Mouse (Mus musculus): ENCODE data around the gene Rasal2. TPM values are rescaled to one million over a fixed set of nuclear protein-coding genes. Genes with fewer than 3 reads are reported as not detected.

Gene Rasal2
- total RNA-seq, 1 experiment from 2014 or later, result 17.2 TPM

GRCm38 (mm10) chr1:157334834-157335233 is 77.6 kb downstream of the Rasal2 start:
- DNase-seq, result no peak

- no peak for DNase-seq
Observed at GRCm38 (mm10) chr1:157328068-157328467, 84.3 kb downstream of the Rasal2 start.

- no peak for DNase-seq
Observed at GRCm38 (mm10) chr1:157323091-157323490, 89.3 kb downstream of the Rasal2 start.

GRCm38 (mm10) chr1:157318896-157319295 is 93.5 kb downstream of the Rasal2 start:
- DNase-seq, result no peak

GRCm38 (mm10) chr1:157301266-157301665 is 111.1 kb downstream of the Rasal2 start:
- no peak for DNase-seq

GRCm38 (mm10) chr1:157299559-157299958 is 112.8 kb downstream of the Rasal2 start:
- DNase-seq, result no peak

- DNase-seq, result no peak
Observed at GRCm38 (mm10) chr1:157298990-157299389, 113.4 kb downstream of the Rasal2 start.

- no peak for DNase-seq
Observed at GRCm38 (mm10) chr1:157297137-157297536, 115.3 kb downstream of the Rasal2 start.

GRCm38 (mm10) chr1:157295868-157296267 is 116.5 kb downstream of the Rasal2 start:
- DNase-seq, result no peak

GRCm38 (mm10) chr1:157290173-157290572 is 122.2 kb downstream of the Rasal2 start:
- DNase-seq, result no peak

- no peak for DNase-seq
Observed at GRCm38 (mm10) chr1:157289251-157289650, 123.1 kb downstream of the Rasal2 start.

- peak; percentile 69 for DNase-seq
Observed at GRCm38 (mm10) chr1:157286561-157286960, 125.8 kb downstream of the Rasal2 start.

- no peak for DNase-seq
Observed at GRCm38 (mm10) chr1:157285366-157285765, 127.0 kb downstream of the Rasal2 start.

- DNase-seq, result no peak
Observed at GRCm38 (mm10) chr1:157280781-157281180, 131.6 kb downstream of the Rasal2 start.

GRCm38 (mm10) chr1:157275672-157276307 is 136.6 kb downstream of the Rasal2 start:
- DNase-seq, result no peak

GRCm38 (mm10) chr1:157267894-157268293 is 144.5 kb downstream of the Rasal2 start:
- peak; percentile 48 for DNase-seq

GRCm38 (mm10) chr1:157256562-157256961 is 155.8 kb downstream of the Rasal2 start:
- peak; percentile 4 for DNase-seq

GRCm38 (mm10) chr1:157255776-157256175 is 156.6 kb downstream of the Rasal2 start:
- DNase-seq, result no peak

GRCm38 (mm10) chr1:157253600-157254490 is 158.6 kb downstream of the Rasal2 start:
- DNase-seq, result no peak

- no peak for DNase-seq
Observed at GRCm38 (mm10) chr1:157248112-157248511, 164.3 kb downstream of the Rasal2 start.

- no peak for DNase-seq
Observed at GRCm38 (mm10) chr1:157247341-157247740, 165.1 kb downstream of the Rasal2 start.

GRCm38 (mm10) chr1:157246779-157247178 is 165.6 kb downstream of the Rasal2 start:
- DNase-seq, result no peak

- DNase-seq, result no peak
Observed at GRCm38 (mm10) chr1:157244453-157244790, 168.0 kb downstream of the Rasal2 start.
